Mouse (Mus musculus): ENCODE results near the gene Park7.

GRCm38 (mm10) chr4:150927789-150928188, 13.6 kb upstream of the Park7 start:
- no peak for TF ChIP-seq CTCF (IDR thresholded peaks at IDR 0.05; ENCODE audit: insufficient read depth, low read length)
- no peak for TF ChIP-seq POLR2A (IDR thresholded peaks at IDR 0.05; ENCODE audit: borderline replicate concordance, extremely low read depth, low read depth, low read length)
